Mouse (Mus musculus) midbrain, embryonic 13.5 days (tissue): ENCODE results near the gene Eif4e2. TPM values are rescaled to one million over a fixed set of nuclear protein-coding genes. Genes with fewer than 3 reads are reported as not detected.

Source experiments
- ATAC-seq: fragments of 200-750 bp; cut with Nextera tagmentation; 2 replicates; pipeline ENCODE4 v1.8.0; 2017; ENCODE audit warnings: mild to moderate bottlenecking, moderate TSS enrichment, moderate library complexity
- H3K27ac ChIP-seq: fragments of 300-500 bp; sonication (generic); 2 replicates; pipeline ENCODE4 v1.5.1; 2015; ENCODE audit warnings: inconsistent platforms, mild to moderate bottlenecking, moderate library complexity
- H3K27me3 ChIP-seq: fragments of 300-500 bp; sonication (generic); 2 replicates; pipeline ENCODE4 v1.6.1; 2015; ENCODE audit warnings: mild to moderate bottlenecking, inconsistent platforms
- H3K36me3 ChIP-seq: fragments of 300-500 bp; sonication (generic); 2 replicates; pipeline ENCODE4 v1.6.1; 2015; ENCODE audit warnings: mild to moderate bottlenecking, inconsistent platforms
- H3K4me1 ChIP-seq: fragments of 300-500 bp; sonication (generic); replicated peaks from 2 replicates; pipeline ENCODE4 v1.6.1; 2015; ENCODE audit warnings: inconsistent platforms
- H3K4me2 ChIP-seq: fragments of 300-500 bp; sonication (generic); replicated peaks from 2 replicates; pipeline ENCODE4 v1.6.1; 2015; ENCODE audit warnings: moderate library complexity, mild to moderate bottlenecking, inconsistent platforms
- H3K4me3 ChIP-seq: fragments of 300-500 bp; sonication (generic); replicated peaks from 2 replicates; pipeline ENCODE4 v1.5.1; 2015; ENCODE audit warnings: mild to moderate bottlenecking, inconsistent platforms
- H3K9ac ChIP-seq: fragments of 300-500 bp; sonication (generic); replicated peaks from 2 replicates; pipeline ENCODE4 v1.6.1; 2015; ENCODE audit warnings: mild to moderate bottlenecking, inconsistent platforms
- H3K9me3 ChIP-seq: fragments of 300-500 bp; sonication (generic); 2 replicates; pipeline ENCODE4 v1.6.1; 2016; ENCODE audit warnings: mild to moderate bottlenecking, inconsistent platforms
- WGBS: fragments of 180-500 bp; shearing (Covaris S2); methylation state at CpG from one replicate; pipeline ENCODE4 v1.1.7; 2015; 5-methylcytosine and 5-hydroxymethylcytosine counted together
- polyA plus RNA-seq: library from polyadenylated mRNA; unstranded; fragments of >200 nt; fragmentation: Nextera tagmentation; extraction: Ambion mirVana; gene quantifications from 2 replicates; pipeline ENCODE4 v1.2.1, GENCODE M21; 2015

Eif4e2 gene
- polyA plus RNA-seq, 1 experiment from 2014 or later: 110 TPM

GRCm38 (mm10) chr1:87243021-87243420, 29.3 kb downstream of the Eif4e2 start:
- H3K4me3 ChIP-seq: no peak overlapping the region
- no peak overlapping the region for H3K9ac ChIP-seq
- no peak overlapping the region for H3K4me2 ChIP-seq
- no peak for ATAC-seq
- H3K27me3 ChIP-seq: no peaks in the 10 kb centered on the region
- 93% methylated on average over 8 of the region's 8 CpGs for WGBS
- H3K36me3 ChIP-seq: peaks cover 18% of the 10 kb centered on the region
- H3K4me1 ChIP-seq: 0 out of 2 replicates have a peak, but pooled peaks cover 6% of the 10 kb centered on the region
- H3K27ac ChIP-seq: no peak overlapping the region
- no peaks in the 10 kb centered on the region for H3K9me3 ChIP-seq

- no peak for ATAC-seq
Measured at GRCm38 (mm10) chr1:87245430-87245829, 31.7 kb downstream of the Eif4e2 start.

DNA sequence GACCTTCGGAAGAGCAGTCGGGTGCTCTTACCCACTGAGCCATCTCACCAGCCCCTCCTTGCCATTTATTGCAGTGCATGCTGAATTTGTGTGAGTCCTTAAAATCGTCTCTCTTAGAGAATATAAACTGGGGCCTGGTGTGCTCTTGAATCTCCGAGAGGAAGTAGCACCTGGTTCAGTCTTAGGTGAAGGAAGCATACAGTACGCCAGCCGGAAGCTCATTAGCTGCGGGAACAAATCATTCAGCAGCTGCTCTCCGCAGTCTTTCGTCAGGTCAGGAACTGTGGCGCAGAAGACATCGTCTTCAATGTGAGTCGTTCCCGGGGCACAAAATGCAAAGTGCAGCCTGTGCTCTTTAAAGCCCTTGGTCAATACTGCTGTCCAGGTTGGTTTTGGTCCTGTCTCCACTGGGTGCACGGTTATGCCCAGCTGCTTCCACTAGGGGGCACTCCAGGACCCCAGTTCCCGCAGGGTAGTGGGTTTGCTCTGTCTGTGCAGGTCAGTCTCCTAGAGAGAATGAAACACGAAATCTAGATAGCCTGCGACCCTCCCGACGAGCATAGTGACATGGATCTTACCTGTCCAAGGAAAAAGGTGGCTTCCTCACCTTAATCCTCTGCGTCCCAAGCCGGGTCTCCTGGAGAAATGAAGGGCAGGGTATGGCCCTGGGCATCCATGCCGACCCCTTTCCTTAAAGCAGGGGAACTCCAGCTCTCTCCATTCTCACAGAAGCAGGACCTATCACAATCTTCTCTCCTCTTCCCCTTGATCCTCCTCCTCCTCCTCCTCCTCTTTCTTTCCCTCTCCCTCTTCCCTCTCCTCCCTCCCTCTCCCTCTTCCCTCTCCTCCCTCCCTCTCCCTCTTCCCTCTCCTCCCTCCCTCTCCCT, 32.5 kb downstream of the Eif4e2 start:
- no peaks in the 10 kb centered on the region for H3K36me3 ChIP-seq
- peak overlapping the region; percentile 26 for H3K4me2 ChIP-seq
- WGBS: 29% methylated on average over 22 of the region's 22 CpGs
- no peak overlapping the region for H3K9ac ChIP-seq
- no peak overlapping the region for H3K27ac ChIP-seq
- 0 out of 2 replicates have a peak, but pooled peaks cover 6% of the 10 kb centered on the region for H3K4me1 ChIP-seq
- no peaks in the 10 kb centered on the region for H3K27me3 ChIP-seq
- peak; percentile 93 for ATAC-seq
- H3K9me3 ChIP-seq: no peaks in the 10 kb centered on the region
- H3K4me3 ChIP-seq: no peak overlapping the region

More at GRCm38 (mm10) chr1:87245430-87245829, 31.7 kb downstream of the Eif4e2 start:
- 48% methylated on average over 1 of the region's 1 CpGs for WGBS
- H3K4me2 ChIP-seq: no peak overlapping the region
- no peak overlapping the region for H3K9ac ChIP-seq
- H3K27ac ChIP-seq: no peak overlapping the region
- H3K9me3 ChIP-seq: no peaks in the 10 kb centered on the region
- no peak overlapping the region for H3K4me3 ChIP-seq
- H3K4me1 ChIP-seq: 0 out of 2 replicates have a peak, but pooled peaks cover 6% of the 10 kb centered on the region
- H3K36me3 ChIP-seq: 0 out of 2 replicates have a peak, but pooled peaks cover under 1% of the 10 kb centered on the region
- H3K27me3 ChIP-seq: no peaks in the 10 kb centered on the region

DNA sequence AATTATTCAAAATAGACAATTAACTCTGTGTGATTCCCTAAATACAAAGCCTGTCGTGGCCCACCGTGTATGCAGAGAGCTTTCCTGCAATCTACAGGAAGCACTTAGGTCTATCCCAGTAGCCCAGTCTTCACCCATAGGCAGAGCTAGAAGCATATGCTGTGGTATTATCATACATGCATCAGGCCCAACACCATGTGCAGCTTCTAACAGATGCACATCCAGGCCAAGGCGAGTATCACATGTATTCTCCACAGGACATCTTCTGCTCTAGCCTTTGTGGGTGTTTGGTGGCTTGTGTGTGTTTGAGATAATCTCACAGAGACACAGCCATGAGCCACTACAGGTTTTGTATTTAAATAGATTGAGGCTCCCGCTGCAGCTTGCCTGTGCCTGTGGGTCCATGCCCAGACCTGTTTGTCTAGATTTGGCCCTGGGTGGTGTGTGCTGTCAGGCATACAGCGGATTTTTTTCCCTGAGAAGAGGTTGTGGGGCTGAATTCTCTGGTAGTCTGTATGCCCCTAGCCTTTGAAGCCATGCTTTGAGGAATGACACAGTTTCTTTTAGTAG, 38.4 kb downstream of the Eif4e2 start:
- WGBS: 55% methylated on average over 5 of the region's 5 CpGs
- Histone ChIP-seq H3K4me1 (no peaks in the 10 kb centered on the region), H3K4me3 (no peak overlapping the region), H3K9ac (no peak overlapping the region), H3K27me3 (no peaks in the 10 kb centered on the region), H3K36me3 (no peaks in the 10 kb centered on the region), H3K27ac (no peak overlapping the region), H3K9me3 (no peaks in the 10 kb centered on the region), H3K4me2 (no peak overlapping the region)
- ATAC-seq: no peak

GRCm38 (mm10) chr1:87255173-87255572, 41.5 kb downstream of the Eif4e2 start:
- H3K9me3 ChIP-seq: no peaks in the 10 kb centered on the region
- no peak overlapping the region for H3K9ac ChIP-seq
- peaks cover 19% of the 10 kb centered on the region for H3K27me3 ChIP-seq
- 71% methylated on average over 4 of the region's 4 CpGs for WGBS
- no peak overlapping the region for H3K4me3 ChIP-seq
- H3K27ac ChIP-seq: no peak overlapping the region
- H3K4me2 ChIP-seq: no peak overlapping the region
- ATAC-seq: no peak
- H3K36me3 ChIP-seq: no peaks in the 10 kb centered on the region
- H3K4me1 ChIP-seq: peaks cover 3% of the 10 kb centered on the region

GRCm38 (mm10) chr1:87257691-87258090, 44.0 kb downstream of the Eif4e2 start:
- ATAC-seq: no peak

DNA sequence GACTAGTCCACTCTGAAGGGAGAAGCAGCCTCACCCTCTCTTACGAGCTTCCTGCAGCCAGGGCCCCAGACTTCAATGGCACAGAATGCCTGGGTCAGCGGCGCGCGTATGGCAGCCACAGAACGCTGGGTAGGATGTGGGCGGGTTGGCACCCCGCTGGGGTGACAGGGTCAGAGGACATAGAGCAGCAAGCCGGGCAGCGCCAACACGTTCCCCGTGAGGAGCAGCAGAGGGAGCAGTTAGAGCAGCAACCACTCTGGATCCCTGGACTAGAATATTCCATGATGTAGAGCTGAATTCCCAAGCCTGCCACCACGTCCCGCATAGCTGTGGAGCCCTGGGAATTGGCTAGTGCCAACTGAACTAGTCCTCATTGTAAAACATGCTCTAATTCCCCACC, 44.8 kb downstream of the Eif4e2 start:
- H3K9me3 ChIP-seq: no peaks in the 10 kb centered on the region
- H3K36me3 ChIP-seq: no peaks in the 10 kb centered on the region
- H3K27ac ChIP-seq: no peak overlapping the region
- WGBS: 16% methylated on average over 14 of the region's 14 CpGs
- H3K4me2 ChIP-seq: no peak overlapping the region
- H3K4me3 ChIP-seq: no peak overlapping the region
- ATAC-seq: no peak
- peaks cover 45% of the 10 kb centered on the region for H3K27me3 ChIP-seq
- no peak overlapping the region for H3K9ac ChIP-seq
- H3K4me1 ChIP-seq: peaks cover 7% of the 10 kb centered on the region

More at GRCm38 (mm10) chr1:87257691-87258090, 44.0 kb downstream of the Eif4e2 start:
- Histone ChIP-seq H3K4me3 (no peak overlapping the region), H3K36me3 (no peaks in the 10 kb centered on the region), H3K4me2 (no peak overlapping the region), H3K4me1 (peaks cover 3% of the 10 kb centered on the region), H3K27ac (no peak overlapping the region), H3K9ac (no peak overlapping the region), H3K9me3 (no peaks in the 10 kb centered on the region), H3K27me3 (peaks cover 37% of the 10 kb centered on the region)
- 10% methylated on average over 11 of the region's 11 CpGs for WGBS

GRCm38 (mm10) chr1:87259316-87259715, 45.6 kb downstream of the Eif4e2 start:
- Histone ChIP-seq H3K27ac (no peak overlapping the region), H3K4me2 (no peak overlapping the region), H3K4me1 (peaks cover 16% of the 10 kb centered on the region), H3K36me3 (no peaks in the 10 kb centered on the region), H3K9ac (no peak overlapping the region), H3K27me3 (peaks cover 54% of the 10 kb centered on the region), H3K9me3 (no peaks in the 10 kb centered on the region), H3K4me3 (no peak overlapping the region)
- ATAC-seq: no peak
- WGBS: 91% methylated on average over 2 of the region's 2 CpGs

- peaks cover 82% of the 10 kb centered on the region for H3K27me3 ChIP-seq
- no peak overlapping the region for H3K27ac ChIP-seq
- H3K4me2 ChIP-seq: 0 out of 2 replicates have a peak overlapping the region, but pooled peaks have one; percentile 91
- WGBS: 2% methylated on average over 9 of the region's 9 CpGs
- no peak overlapping the region for H3K9ac ChIP-seq
- no peaks in the 10 kb centered on the region for H3K36me3 ChIP-seq
- H3K4me3 ChIP-seq: no peak overlapping the region
- ATAC-seq: no peak
- peaks cover 27% of the 10 kb centered on the region for H3K4me1 ChIP-seq
- no peaks in the 10 kb centered on the region for H3K9me3 ChIP-seq
Measured at GRCm38 (mm10) chr1:87263257-87263656, 49.5 kb downstream of the Eif4e2 start.

DNA sequence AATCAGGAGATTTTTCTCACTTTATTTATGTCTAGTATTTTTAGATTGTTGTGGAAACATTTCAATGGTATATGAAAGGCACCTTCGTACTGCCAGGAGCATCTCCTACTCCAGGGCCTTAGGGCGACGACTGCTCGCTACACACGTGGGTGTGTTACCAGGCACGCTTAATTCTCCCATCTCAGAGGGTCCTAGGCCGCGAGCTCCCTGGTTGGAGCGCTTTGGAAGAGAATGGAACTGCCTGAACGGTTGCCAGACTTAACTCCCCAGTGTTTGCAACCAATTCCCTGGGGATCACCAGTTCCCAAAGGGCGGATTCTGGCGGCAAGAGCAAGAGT, 50.1 kb downstream of the Eif4e2 start:
- WGBS: under 1% methylated on average over 12 of the region's 12 CpGs
- H3K36me3 ChIP-seq: no peaks in the 10 kb centered on the region
- H3K4me1 ChIP-seq: peaks cover 27% of the 10 kb centered on the region
- peak overlapping the region; percentile 91 for H3K4me2 ChIP-seq
- peak overlapping the region; percentile 44 for H3K9ac ChIP-seq
- peak; percentile 57; the same call in 1 of the 2 replicates for ATAC-seq
- peak overlapping the region; percentile 49 for H3K4me3 ChIP-seq
- H3K27ac ChIP-seq: no peak overlapping the region
- peaks cover 83% of the 10 kb centered on the region for H3K27me3 ChIP-seq
- no peaks in the 10 kb centered on the region for H3K9me3 ChIP-seq

DNA sequence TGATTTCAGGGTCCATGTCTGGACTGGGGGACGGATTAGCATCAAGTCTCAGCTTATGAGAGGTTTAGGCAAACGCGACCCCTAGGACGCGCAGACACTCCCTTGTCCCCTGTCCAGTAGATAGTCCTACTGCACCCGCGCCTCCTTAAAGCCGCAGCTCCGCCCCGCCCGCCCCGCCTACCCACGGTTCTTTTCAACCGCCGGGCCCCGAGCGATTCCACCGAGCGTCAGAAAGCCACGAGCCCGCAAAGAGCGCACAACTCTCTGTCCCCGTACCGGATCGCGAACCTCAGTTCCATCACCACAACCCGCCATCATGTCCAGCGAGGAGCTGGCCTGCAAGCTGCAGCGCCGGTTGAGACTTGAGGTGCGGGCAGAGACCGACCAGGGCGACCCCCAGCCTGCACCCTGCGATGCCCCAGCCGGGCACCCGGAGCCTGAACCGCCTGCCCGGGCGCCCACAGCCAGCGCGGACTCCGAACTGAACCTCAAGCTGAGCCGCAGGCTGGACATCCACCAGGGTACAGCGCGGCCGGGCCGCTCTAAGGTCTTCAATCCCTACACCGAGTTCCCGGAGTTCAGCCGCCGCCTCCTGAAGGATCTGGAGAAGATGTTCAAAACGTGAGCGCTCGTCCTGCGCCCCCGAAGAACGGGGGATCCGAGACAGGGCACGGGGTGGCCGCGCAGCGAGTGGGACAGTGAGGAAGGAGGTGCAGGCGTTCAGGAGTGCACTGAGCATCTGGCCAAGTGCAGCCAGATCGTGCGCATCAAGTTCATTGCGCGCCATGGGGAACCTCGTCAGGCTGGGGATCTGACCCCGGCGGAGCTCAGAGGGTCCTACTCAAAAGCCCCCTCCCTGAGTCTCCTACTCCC, 50.7 kb downstream of the Eif4e2 start, which contains the start of gene Efhd1:
Efhd1 (plus strand) TSS at position 230 of the 873 bp plus-strand sequence.
- H3K4me3 ChIP-seq: peak within 1 kb of the TSS; percentile 49
- ATAC-seq: peak; percentile 72
- under 1% methylated on average over 70 of the region's 70 CpGs for WGBS
- H3K27me3 ChIP-seq: peaks cover 83% of the 10 kb centered on the region
- peak within 1 kb of the TSS; percentile 91 for H3K4me2 ChIP-seq
- no peak within 1 kb of the TSS for H3K27ac ChIP-seq
- H3K9me3 ChIP-seq: no peaks in the 10 kb centered on the region
- H3K4me1 ChIP-seq: peaks cover 27% of the 10 kb centered on the region
- peak within 1 kb of the TSS; percentile 44 for H3K9ac ChIP-seq
- H3K36me3 ChIP-seq: no peaks in the 10 kb centered on the region
